Mouse (Mus musculus) frontal cortex, postnatal 10 days (tissue): ENCODE results near the gene Lat.
"Not testable (repeated sequence)": the region's sequence is repeated elsewhere in the genome, so short reads cannot be mapped to it uniquely, and the experiment has no call there.

Source experiments
- DNase-seq, 2 experiments: peaks; one replicate each; pipeline ENCODE4 v3.0.0; 2022; ENCODE audit warnings: low spot score in 2 of 2, mixed read lengths in 1 of 2

Gene Lat

GRCm38 (mm10) chr7:126332691-126333090 lies 36.7 kb downstream of the Lat start:
- no peak for DNase-seq

GRCm38 (mm10) chr7:126330693-126331092 lies 38.7 kb downstream of the Lat start:
- DNase-seq: no peak

GRCm38 (mm10) chr7:126329907-126330645 lies 39.3 kb downstream of the Lat start:
- no peak for DNase-seq

- DNase-seq: not testable (repeated sequence)
These were observed 40.5 kb downstream of the Lat start for GRCm38 (mm10) chr7:126328848-126329247.

- DNase-seq: not testable (repeated sequence)
These were observed 43.6 kb downstream of the Lat start for GRCm38 (mm10) chr7:126325576-126326273.

- no peak for DNase-seq
These were observed 44.6 kb downstream of the Lat start for GRCm38 (mm10) chr7:126324791-126325190.

- DNase-seq: peak; percentile 22 to 75
These were observed 45.6 kb downstream of the Lat start for GRCm38 (mm10) chr7:126323729-126324128.

- no peak for DNase-seq
These were observed 55.1 kb downstream of the Lat start for GRCm38 (mm10) chr7:126314273-126314672.
